15 mouse cellular contexts compared by ENCODE assay signal in genomic region chr12:41052897-41053296, GRCm38 (mm10).
"Had no signal": no experiment of that assay in that cellular context is flagged by ENCODE, and none has a peak within 500 bp of the region (broad histone marks: within the 10 kb centered on the region; RNA-seq: fewer than 3 reads in every experiment).

No protein-coding gene starts in this region.

- H3K4me3 ChIP-seq: midbrain, embryonic 10.5 days; midbrain, embryonic 12.5 days; myocyte; neural tube, embryonic 13.5 days had no signal

- H3K9ac ChIP-seq: liver, postnatal 0 days; lung, embryonic 14.5 days; midbrain, embryonic 12.5 days; neural tube, embryonic 13.5 days had no signal

- H3K4me1 ChIP-seq: midbrain, embryonic 10.5 days; midbrain, embryonic 12.5 days; neural tube, embryonic 13.5 days had no signal

- H3K27me3 ChIP-seq: midbrain, embryonic 12.5 days; neural tube, embryonic 13.5 days had no signal

- H3K4me2 ChIP-seq: lung, embryonic 14.5 days; midbrain, embryonic 12.5 days; neural tube, embryonic 13.5 days had no signal

- H3K27ac ChIP-seq: midbrain, embryonic 10.5 days; midbrain, embryonic 12.5 days; neural tube, embryonic 13.5 days had no signal

- H3K9me3 ChIP-seq: midbrain, embryonic 10.5 days; midbrain, embryonic 12.5 days; neural tube, embryonic 13.5 days had no signal

- H3K36me3 ChIP-seq: midbrain, embryonic 10.5 days; midbrain, embryonic 12.5 days; neural tube, embryonic 13.5 days had no signal

- ATAC-seq: liver, postnatal 0 days; midbrain, embryonic 16.5 days had no signal

- DNase-seq: liver, postnatal 0 days; lung, embryonic 14.5 days; lung, postnatal 10 days; lung, postnatal 4 days; midbrain, embryonic 14.5 days; right cerebral cortex, postnatal 14 days; spleen, adult 18-20 months; thymus, adult 18-20 months; thymus, postnatal 14 days; thymus, postnatal 36 days had no signal
